Mouse (Mus musculus) heart, postnatal 0 days (tissue): ENCODE data around the gene Myo5a. TPM values are rescaled to one million over a fixed set of nuclear protein-coding genes. Genes with fewer than 3 reads are reported as not detected.
A peak's percentile ranks its signal among the peaks of the same experiment; 100 is the strongest.

Experiments used
- ATAC-seq: fragments of 200-750 bp; cut with Nextera tagmentation; 2 replicates; pipeline ENCODE4 v1.8.0; 2017; ENCODE audit warnings: low read depth, moderate number of reproducible peaks, moderate library complexity; ENCODE audit not compliant: insufficient read depth
- DNase-seq: peaks from one replicate; pipeline ENCODE4 v3.0.0-alpha.2; 2016; ENCODE audit warnings: low spot score
- H3K27ac ChIP-seq: fragments of 300-500 bp; sonication (generic); 2 replicates; pipeline ENCODE4 v1.5.1; 2014; ENCODE audit warnings: low read depth, mild to moderate bottlenecking
- H3K27me3 ChIP-seq: fragments of 300-500 bp; sonication (generic); 2 replicates; pipeline ENCODE4 v1.6.1; 2014; ENCODE audit warnings: low read length, mixed read lengths; ENCODE audit not compliant: control insufficient read depth, insufficient read depth
- H3K36me3 ChIP-seq: fragments of 300-500 bp; sonication (generic); replicated peaks from 2 replicates; pipeline ENCODE4 v1.6.1; 2014; ENCODE audit warnings: low read length, mixed read lengths; ENCODE audit not compliant: control insufficient read depth, insufficient read depth
- H3K4me1 ChIP-seq: fragments of 300-500 bp; sonication (generic); 2 replicates; pipeline ENCODE4 v1.6.1; 2014; ENCODE audit warnings: antibody characterized with exemption; ENCODE audit not compliant: control insufficient read depth, insufficient read depth
- H3K4me2 ChIP-seq: fragments of 300-500 bp; sonication (generic); 2 replicates; pipeline ENCODE4 v1.6.1; 2014; ENCODE audit warnings: low read depth, mild to moderate bottlenecking, low read length, moderate library complexity
- H3K4me3 ChIP-seq: fragments of 300-500 bp; sonication (generic); 2 replicates; pipeline ENCODE4 v1.5.1; 2014; ENCODE audit warnings: low read depth, low read length
- H3K9ac ChIP-seq: fragments of 300-500 bp; sonication (generic); replicated peaks from 2 replicates; pipeline ENCODE4 v1.6.1; 2014; ENCODE audit warnings: low read depth, low read length, mixed read lengths
- H3K9me3 ChIP-seq: fragments of 300-500 bp; sonication (generic); replicated peaks from 2 replicates; pipeline ENCODE4 v1.6.1; 2016; ENCODE audit warnings: low read length; ENCODE audit not compliant: control insufficient read depth
- CTCF ChIP-seq: IDR thresholded peaks from 2 replicates; pipeline ENCODE4 v1.5.1; 2016; ENCODE audit warnings: antibody characterized with exemption, control low read depth, low read depth
- EP300 ChIP-seq: IDR thresholded peaks from 2 replicates; pipeline ENCODE4 v1.6.1; 2016; ENCODE audit warnings: antibody characterized with exemption, low read depth
- WGBS: fragments of 180-500 bp; shearing (Covaris S2); extraction: QIAGEN DNeasy Blood & Tissue Kit; methylation state at CpG from one replicate; pipeline ENCODE4 v1.1.7; 2014; 5-methylcytosine and 5-hydroxymethylcytosine counted together
- polyA plus RNA-seq: library from polyadenylated mRNA; unstranded; fragments of >200 nt; fragmentation: Nextera tagmentation; extraction: Ambion mirVana; gene quantifications from 2 replicates; pipeline ENCODE4 v1.2.1, GENCODE M21; 2015
- total RNA-seq: library from RNA; depleted of rRNA; stranded (reverse); fragments of >200 nt; gene quantifications from 2 replicates; pipeline ENCODE4 v1.2.3, GENCODE M21; 2014; ENCODE audit warnings: low replicate concordance

The Myo5a gene
- total and polyA plus RNA-seq, 2 experiments from 2014 or later = 3.6 to 7.1 TPM

- Histone ChIP-seq H3K4me3 (no peak overlapping the region), H3K27ac (no peak overlapping the region), H3K9me3 (no peaks in the 10 kb centered on the region), H3K9ac (no peak overlapping the region), H3K27me3 (no peaks in the 10 kb centered on the region), H3K4me2 (no peak overlapping the region), H3K36me3 (peaks cover 20% of the 10 kb centered on the region), H3K4me1 (no peaks in the 10 kb centered on the region)
- 48% methylated on average over 10 of the region's 10 CpGs for WGBS
- DNase-seq (peak; percentile 38), ATAC-seq (peak; percentile 76)
- TF ChIP-seq CTCF = no peak
- TF ChIP-seq EP300 = no peak
Measured at GRCm38 (mm10) chr9:75221420-75222287, 150.8 kb downstream of the Myo5a start.

DNA sequence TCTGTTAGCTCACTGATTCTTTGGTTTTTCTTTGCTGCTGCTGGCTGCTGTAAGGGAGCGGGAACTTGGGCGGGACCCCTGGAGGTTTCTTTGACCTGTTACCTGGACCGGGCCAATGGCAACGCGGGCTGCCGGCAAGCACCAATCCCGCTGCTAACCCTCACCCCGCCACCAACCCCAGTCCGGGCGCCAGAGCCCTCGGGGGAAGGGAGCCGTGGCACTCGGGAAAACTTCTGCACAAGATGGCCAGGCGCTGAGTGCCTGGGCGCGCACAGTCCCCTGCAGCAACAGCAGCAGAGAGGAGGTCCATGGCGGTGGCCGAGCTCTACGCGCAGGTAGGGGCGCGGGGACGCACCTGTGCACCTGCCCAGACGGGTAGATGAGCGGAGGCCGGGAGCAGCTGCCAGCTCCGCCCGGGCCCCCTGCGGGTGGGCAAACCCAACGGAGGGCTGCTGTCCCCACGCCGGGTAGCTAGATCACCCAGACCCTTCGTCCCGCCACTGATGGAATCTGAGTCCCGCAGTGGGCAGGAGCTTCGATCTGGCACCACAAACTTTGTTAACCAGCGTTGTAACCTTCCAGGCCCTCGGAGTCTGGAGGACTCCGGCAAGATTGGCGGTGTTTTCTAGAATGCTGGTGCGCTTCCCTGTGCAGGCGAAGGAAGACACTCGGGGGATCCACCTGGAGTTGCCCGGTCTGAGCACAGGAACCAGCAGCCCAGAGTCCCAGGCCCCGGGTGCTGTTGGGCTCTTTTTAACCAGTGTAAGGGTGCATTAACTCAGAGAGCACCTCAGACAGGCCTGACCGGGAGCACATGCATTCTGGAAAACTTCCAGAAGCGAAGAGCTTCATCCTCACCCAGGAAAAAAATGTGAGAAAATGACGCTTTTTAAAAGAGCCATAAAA lies 161.3 kb downstream of the Myo5a start, which contains the start of gene Myo5c:
TSS of gene Myo5c (plus strand) at position 180 of the 906 bp plus-strand sequence.
- ATAC-seq = peak; percentile 87
- Histone ChIP-seq H3K36me3 (no peaks in the 10 kb centered on the region), H3K9ac (peak within 1 kb of the TSS; percentile 47; the same call in 1 of the 2 replicates), H3K4me2 (peak within 1 kb of the TSS; percentile 76), H3K27me3 (peaks cover 8% of the 10 kb centered on the region; the same call in 1 of the 2 replicates), H3K4me1 (no peaks in the 10 kb centered on the region), H3K27ac (no peak within 1 kb of the TSS), H3K9me3 (no peaks in the 10 kb centered on the region), H3K4me3 (peak within 1 kb of the TSS; percentile 56)
- TF ChIP-seq EP300 = no peak
- TF ChIP-seq CTCF = no peak
- peak; percentile 57 for DNase-seq
- whole genome bisulfite sequencing = 6% methylated on average over 46 of the region's 48 CpGs

DNA sequence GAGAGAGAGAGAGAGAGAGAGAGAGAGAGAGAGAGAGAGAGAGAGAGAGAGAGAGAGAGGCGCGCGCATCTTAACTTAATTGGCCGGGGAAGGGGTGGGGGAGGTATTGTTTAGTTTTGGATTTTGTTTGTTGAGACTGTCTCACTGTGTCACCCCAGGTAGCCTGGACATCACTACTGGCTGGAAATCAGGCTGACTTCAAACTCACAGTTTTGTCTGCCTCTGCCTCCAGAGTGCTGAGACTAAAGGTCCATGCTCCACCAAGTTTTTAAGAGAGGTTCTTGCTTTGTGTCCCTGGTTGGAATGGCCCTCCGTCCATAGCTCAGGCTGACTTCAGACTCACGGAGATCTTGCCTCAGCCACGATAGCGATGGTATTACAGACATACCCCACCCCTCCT lies 162.0 kb downstream of the Myo5a start:
- WGBS = 56% methylated on average over 8 of the region's 8 CpGs
- Histone ChIP-seq H3K27me3 (peaks cover 8% of the 10 kb centered on the region; the same call in 1 of the 2 replicates), H3K4me3 (no peak overlapping the region), H3K27ac (no peak overlapping the region), H3K36me3 (no peaks in the 10 kb centered on the region), H3K9me3 (no peaks in the 10 kb centered on the region), H3K4me2 (no peak overlapping the region), H3K9ac (no peak overlapping the region), H3K4me1 (no peaks in the 10 kb centered on the region)
- TF ChIP-seq CTCF (no peak), EP300 (no peak)
- DNase-seq (no peak), ATAC-seq (no peak)

- Histone ChIP-seq H3K4me2 (no peak overlapping the region), H3K4me1 (no peaks in the 10 kb centered on the region), H3K36me3 (no peaks in the 10 kb centered on the region), H3K27ac (no peak overlapping the region), H3K4me3 (no peak overlapping the region), H3K9me3 (no peaks in the 10 kb centered on the region), H3K9ac (no peak overlapping the region), H3K27me3 (peaks cover 8% of the 10 kb centered on the region; the same call in 1 of the 2 replicates)
- WGBS = 48% methylated on average over 7 of the region's 7 CpGs
- no peak for DNase-seq
- no peak for ATAC-seq
- no peak for TF ChIP-seq EP300
- TF ChIP-seq CTCF = no peak
Measured at GRCm38 (mm10) chr9:75234271-75234741, 163.5 kb downstream of the Myo5a start.

DNA sequence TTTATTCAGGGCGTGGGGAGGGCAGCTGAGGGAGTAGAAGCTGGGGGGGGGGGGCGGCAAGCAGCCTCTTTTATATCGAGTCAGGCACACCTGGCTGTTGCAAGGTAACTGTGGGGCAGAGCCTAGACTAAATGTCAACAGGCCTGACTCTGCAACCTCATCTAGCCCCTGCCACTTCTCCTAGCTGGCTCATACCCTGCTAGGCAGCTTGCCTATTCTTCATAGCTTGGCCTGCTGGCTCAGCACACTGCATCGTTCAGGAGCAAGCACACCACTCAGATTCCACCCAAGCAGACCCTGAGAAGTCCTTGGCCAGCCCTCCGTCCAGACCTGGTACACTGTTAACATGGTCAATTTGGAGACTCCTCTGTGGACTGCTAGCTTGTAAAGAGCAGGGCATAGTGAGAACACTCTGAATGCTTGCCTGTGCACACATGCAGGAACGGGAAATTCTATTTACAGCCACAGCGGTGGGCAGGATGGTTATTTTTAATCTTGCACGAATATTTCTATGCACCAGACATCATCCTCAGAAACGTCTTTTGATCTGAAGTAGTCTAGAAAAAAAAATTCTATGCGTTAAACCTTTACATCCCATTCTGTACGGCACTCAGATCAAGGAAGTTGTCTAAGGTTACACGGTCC lies 164.3 kb downstream of the Myo5a start:
- TF ChIP-seq EP300 (no peak), CTCF (no peak)
- ATAC-seq (no peak), DNase-seq (no peak)
- H3K4me3 ChIP-seq = no peak overlapping the region
- no peak overlapping the region for H3K9ac ChIP-seq
- 51% methylated on average over 12 of the region's 12 CpGs for WGBS
- peaks cover 8% of the 10 kb centered on the region; the same call in 1 of the 2 replicates for H3K27me3 ChIP-seq
- H3K4me1 ChIP-seq = no peaks in the 10 kb centered on the region
- peak overlapping the region; percentile 52 for H3K27ac ChIP-seq
- H3K9me3 ChIP-seq = no peaks in the 10 kb centered on the region
- H3K36me3 ChIP-seq = no peaks in the 10 kb centered on the region
- H3K4me2 ChIP-seq = no peak overlapping the region
